Mouse (Mus musculus) urinary bladder, postnatal 36 days (tissue): Measurements from ENCODE around the gene Rxra.

ENCODE experiments used
- DNase-seq, 2 experiments: peaks; one replicate each; pipeline ENCODE4 v3.0.0; 2022; ENCODE audit warnings: low spot score in 2 of 2, mixed read lengths in 1 of 2

Gene Rxra

DNA sequence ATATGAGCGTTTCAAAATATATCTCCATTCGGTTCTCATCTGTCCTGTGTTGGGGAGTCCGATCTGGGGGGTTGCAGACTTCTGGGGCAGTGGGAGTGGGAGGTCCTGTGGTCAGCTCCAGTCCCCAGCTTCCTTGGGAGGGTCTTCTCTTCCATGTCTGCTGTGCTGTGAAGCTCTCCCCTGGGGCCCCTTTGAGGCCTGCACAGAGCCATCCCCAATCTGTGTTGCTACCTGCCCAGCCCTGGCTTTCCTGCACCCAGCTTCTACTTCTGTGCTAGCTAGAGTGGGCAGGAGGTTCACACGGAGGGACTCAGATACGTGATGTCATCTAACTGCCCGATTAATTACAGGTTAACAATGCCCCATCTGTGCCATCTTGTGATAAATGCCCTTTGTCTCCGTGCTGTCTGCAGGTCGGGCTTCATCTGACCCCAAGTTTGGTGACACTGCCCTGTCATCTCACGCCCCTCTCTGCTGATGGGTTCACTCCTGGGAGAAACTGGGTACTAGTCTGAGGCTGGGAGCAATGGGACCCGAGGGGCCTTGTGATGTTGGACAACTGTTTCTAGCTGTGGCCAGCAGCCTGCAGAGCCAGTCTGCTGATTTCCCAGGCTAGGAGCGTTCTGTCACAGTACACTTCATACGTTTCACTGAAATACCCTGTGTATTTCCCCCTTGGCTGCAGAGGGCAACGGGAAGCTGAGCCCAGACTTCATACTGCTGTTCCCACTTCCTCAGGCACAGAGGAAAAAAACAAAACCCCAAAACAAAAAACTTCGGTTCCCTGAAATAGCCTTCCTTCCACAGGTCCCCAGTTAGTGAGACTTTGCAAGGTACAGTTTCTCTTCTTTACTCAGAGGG, 86.9 kb downstream of the Rxra start:
- DNase-seq, result no peak

DNA sequence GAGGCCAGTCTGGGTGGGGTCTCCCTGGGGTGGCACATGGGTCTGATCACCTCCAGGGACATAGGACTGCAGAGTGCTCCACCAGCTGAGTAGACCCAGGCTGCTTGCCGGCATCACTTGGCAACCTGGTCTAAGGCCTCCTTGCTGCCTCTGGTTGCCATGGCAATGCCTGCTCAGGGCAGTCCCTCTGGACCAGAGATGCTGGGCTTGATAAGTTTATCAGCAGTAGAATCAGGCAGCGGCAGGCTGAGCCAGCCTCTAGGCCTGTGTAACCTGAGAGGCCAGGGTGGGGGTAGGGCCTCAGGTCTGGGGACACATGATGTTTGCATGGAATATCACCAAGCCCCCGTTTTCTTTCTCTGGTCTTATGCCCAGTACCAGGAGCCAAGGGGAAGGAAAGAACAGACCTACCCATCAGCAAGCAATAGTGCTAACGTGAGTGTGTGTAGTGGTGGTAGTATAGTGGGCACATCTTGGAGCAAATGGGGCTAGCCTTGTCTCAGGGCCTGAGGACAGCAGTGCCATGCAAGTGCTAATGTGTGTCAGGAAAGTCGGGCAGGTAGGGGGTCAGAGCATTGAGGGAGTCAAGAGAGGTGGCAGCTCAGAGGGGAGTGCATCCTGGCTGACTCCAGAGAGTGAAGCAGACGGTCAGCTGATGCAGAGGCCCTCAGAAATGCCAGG, 88.2 kb downstream of the Rxra start:
- peak; percentile 71 to 81 for DNase-seq

DNA sequence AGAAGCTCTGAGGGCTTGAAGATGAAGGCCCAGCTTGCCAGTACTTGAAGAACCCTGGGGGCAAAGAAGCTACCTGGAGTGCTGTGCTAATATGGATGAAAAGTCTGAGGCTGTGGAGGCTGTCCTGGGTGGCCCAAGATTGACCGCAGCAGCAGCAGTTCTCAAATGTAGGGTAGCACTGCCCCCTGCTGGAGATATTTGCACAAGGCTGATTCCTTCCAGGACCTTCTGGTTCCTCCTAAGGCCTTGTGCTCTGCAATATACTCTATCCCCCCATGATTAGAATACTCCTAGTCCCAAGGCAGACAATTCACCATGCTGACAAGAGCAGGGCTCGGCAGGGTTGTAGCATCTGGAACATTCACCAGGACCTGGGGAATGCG, 88.7 kb downstream of the Rxra start:
- peak; percentile 88 to 89 for DNase-seq

DNA sequence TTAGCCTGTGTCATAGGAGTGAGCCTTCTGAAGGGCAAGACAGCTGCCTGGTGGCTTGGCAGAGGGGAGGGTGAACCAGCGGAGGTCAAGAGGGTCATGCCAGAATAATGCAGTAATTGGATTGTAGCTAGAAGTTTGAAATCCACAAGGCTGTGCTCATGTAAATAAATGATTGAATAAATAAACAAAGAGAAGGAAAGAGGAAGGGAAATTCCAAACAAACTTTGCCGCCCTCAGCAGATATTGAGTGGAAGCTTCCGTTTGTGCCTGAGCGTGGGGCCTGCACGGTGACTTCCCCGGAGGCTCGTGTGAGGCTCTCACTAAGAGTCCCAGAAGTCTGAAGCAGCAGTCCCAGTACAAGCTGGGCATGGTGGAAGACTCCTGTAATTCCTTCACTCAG, 91.5 kb downstream of the Rxra start:
- peak in 1 of 2 experiments; percentile 1 for DNase-seq

DNA sequence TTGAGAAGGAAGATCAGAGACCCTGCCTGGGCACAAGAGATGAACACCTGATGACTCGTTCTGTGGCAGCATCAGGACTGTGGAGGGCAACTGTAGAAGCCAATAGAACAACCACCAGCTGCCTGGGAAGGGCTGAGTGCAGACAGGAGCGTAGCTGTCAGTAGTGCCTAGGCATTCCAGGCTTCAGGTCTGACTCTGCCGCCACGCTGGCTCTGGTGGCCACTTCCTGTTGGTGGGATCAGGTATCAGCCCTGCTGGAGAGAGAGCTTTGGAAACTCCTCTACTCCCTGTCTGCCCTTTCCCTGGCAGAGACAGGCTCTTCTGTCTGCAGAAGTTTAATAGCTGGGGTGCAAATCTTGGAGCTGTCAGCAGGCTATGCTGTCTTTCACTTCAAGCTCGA, 93.5 kb downstream of the Rxra start:
- DNase-seq, result peak in 1 of 2 experiments; percentile 0

DNA sequence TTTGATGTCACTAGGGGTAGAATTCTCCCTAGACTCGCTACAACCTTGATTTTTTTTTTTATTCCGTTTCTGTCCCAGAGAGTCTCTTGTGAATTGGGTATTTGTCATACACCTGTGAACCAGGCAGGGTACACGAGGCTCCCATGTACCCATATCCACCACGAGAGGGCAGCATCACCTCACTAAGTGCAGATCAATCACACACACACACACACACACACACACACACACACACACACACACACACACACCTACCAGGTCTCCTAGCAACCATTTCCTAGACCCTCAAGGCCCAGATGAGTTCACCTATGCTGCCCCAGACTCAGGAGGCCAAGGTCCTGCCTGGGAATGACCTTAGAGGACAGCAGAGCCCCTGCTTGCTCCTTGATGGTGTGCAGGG, 94.0 kb downstream of the Rxra start:
- peak in 1 of 2 experiments; percentile 64 for DNase-seq

DNA sequence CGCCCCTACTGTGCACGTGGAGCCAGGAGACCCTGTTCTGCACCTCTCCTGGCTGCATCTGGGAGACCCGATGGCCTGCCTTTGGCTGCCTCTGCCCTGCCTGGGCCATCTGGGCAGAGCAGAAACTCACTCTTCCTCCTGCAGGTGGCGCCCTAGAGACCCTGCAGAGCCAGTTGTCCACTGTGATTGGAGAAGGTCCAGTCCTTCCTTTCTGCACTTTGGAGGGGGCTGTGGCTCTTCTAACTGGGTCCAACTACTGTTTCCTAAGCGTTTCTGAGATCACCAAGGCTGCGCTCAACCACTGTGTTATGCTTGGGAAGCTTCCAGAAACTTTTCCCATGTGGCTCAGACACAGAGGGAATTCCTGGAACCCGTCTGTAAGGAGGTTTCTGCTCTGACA, 95.7 kb downstream of the Rxra start:
- DNase-seq, result peak; percentile 79 to 84

DNA sequence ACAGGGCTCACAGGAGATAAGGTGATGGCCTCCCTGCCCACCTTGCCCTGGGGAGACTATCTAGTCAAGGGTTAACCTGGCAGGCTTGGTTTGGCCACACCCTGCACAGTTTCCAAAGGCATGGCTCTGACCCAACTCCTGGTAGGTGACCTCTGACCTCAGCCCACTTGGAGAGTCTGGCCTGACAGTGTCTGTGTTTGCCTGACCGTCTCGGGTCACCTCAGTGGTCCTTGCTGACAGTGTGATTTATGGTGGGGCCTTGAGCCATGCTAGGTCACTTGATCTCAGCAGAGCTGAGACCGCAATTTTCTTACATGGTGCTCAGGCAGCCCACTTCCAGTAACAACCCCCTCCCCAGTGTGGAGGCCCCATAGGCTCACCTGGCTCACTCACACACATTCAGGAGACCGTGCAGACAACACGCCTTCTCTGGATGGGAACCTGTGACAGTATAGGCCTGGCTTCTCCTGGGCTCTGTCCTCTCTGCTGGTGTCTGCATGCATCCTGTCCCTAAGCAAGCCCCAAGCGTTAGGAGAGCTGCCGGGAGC, 96.7 kb downstream of the Rxra start:
- no peak for DNase-seq

DNA sequence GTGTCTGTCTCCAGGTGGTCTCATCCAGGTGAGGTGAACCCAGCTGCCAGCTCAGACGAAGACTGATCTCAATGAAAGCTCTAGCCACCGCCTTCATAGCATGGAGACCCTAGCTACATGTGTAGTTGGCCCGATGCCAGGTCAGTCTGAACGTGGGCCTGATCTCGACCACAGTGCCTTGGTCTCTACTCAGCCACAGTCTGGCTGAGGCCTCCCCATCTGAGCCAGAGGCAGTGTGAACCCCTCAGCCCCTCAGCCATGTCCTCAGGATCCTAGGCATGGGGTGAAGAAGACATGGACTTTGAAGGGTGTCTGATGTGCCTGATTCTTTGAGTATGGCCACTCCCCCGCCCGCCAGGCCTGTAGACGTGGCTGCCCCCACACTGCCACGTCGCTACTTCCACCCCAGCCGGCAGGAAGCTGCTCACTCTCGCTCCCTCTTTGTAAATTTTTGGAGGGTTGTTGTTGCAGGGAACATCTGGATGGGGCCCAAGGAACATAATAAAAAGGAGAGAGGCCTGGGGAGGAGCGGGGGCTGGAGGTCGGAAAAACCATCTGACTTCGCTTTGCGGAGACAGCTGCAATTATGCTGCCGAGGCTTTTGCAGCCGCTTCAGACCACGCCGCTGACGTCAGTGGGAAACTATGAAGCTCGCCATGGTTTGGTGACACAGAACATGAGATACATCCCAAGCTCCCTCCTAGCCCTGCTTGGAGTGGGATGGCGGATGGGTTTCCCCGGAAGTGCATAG, 97.9 kb downstream of the Rxra start:
- peak in 1 of 2 experiments; percentile 68 for DNase-seq

DNA sequence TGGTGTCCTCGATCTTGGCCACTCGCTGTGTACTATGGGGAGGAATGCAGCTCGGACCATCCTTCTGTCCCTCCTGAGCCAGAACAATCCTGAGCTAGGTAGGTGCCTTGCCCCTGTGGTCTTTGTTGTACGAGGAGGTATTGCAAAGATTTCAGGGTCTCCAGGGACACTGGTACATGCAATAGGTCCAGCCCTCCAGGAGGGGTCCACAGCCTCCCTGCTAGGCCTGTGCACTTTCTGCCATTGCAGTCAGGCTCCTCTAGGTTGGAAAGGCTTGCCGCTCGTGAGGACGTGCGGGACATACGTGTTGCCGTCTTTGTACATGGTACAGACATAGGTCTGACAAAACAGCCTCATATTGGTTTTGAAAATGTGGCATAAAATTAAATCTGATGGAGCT, 98.8 kb downstream of the Rxra start:
- no peak for DNase-seq

DNA sequence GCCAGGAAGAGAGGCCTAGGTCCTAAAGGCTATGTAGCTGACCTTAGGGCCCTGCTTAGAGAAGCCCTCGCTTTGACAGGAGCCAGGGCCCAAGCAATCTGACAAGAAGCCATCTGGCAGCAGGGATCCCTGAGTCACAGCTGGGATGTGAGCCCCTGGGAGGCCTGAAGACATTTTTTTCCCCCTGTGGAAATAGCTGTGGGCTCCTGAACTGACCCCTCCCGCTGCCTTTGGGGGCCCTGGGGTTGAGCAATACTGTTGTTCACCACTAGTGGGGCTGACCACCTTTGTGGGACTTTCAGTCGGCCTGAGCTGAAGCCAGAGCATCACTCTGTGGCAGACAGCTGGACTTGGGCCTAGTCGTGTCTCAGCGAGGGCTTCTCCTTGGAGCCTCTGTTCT, 99.4 kb downstream of the Rxra start:
- no peak for DNase-seq

DNA sequence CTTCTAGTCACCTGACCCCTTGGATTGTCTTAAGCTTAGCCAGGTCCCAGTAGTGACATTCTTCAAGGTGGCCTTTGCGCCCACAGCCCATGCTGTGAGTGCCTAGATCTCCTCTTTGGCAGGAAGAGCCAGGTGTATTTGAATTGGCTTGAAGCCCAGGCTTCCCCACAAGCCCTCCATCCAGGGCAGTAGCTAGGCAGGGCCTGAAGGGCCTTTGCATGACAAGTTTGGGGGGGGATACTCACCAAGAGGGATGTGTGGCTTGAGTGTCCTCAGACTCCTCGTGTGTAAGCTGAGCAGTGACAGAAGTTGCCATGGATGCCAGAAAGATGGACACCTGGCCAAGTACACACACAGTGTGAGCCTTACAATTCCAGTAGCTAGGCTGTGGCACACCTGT, 101.5 kb downstream of the Rxra start:
- DNase-seq, result no peak

DNA sequence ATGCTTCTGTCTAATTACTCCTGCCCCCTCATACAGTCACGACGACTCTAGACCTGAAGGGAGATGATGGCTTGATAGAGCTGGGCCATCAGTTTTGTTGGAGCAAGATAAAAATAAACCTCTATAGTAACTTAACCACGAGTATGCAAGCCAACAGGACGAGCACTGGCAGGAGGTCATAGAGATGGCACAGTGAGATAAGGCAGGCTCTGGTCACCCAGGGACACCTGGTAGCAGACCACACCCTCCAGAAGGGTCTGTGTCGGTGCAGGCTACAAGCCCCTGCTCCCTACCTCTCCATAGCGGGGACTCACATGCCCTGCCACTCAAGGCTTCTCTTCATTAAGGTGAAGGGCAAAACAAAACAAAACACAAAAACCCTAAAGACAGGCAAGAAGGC, 102.0 kb downstream of the Rxra start:
- DNase-seq, result no peak

DNA sequence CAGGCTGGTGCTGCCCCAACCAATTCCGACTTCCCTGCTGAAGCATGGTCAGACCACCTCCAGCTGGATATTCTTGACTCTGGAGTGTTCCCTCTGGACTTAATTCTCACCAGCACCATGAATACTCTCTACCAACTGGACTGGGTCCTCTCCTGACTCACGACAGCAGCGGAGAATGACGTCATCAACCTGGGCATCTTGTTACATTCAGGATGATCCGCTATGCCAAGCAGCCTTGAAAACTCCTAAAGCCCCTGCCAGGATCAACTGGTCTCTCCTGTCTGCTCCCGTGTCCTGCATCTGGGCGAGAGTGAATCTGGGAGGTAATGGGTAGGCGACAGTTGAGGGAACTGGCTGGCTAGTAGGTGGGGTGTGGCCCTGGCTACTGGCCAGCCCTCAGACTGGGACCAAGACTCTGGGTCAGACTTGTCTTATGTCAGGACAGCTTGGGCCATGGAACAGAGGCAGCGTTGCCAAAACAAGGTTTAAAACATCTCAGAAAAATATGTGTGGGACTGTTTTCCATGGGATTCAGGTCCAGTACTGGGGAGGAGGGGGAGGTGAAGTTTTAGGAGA, 103.1 kb downstream of the Rxra start:
- peak in 1 of 2 experiments; percentile 52 for DNase-seq

DNA sequence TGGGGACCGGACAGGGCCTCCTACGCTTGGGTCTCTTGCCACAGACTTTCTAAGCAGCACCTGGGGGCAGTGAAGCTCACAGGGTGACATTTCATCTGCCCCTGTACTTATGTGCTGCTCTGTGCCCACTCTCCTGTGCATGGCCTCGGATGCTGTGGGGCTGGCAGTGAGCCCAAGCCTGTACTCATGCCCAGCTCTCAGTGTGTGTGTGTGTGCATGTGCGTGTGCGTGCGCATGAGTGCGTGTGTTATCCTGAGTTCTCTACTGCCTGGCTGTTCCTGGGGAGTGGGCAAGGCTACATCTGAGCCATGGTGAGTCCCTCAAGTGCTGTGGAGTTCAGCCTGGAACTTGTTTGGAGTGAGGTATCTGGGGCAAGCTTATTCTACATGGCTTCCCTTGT, 103.9 kb downstream of the Rxra start:
- DNase-seq, result no peak

DNA sequence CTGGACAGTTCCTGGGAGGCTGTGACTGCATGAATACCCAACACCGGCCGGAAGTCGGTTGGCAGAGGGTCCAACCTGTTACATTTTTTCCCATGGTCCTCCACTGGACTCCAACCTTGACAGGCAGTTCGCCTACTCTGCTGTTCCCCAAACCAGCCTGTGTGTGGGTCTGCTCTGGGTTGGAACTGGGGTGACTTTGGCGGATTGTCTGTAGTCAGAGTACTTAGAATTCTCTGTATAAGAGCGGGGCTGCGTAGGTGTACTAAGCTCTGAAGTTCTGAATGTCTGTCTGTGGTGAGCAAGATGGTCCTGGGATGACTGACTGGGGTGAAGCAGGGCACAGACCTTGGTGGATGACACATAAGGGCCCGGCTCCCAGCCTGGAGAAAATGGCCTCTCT, 109.1 kb downstream of the Rxra start:
- DNase-seq, result no peak

DNA sequence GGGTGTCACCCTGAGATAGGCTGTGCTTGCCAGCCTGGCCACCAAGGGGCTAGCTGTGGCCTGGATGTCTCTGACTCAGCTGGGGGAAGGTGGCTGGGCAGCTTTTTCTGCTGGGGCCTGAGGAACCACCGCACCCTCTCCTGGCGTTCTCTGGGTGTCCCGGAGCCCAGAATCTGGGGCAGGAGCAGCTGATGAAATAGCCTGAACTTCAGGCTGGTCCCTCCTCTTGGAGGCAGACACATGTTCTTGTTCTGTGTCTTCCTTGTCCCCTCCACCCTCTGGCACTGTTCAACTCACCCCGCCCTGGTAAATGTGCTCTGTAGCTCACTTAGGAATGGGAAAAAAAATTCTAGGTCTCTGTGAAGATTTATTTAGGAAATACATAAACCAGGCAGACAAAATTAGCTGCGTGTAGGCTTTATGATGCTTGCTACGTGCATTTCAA, 109.8 kb downstream of the Rxra start:
- peak in 1 of 2 experiments; percentile 65 for DNase-seq

DNA sequence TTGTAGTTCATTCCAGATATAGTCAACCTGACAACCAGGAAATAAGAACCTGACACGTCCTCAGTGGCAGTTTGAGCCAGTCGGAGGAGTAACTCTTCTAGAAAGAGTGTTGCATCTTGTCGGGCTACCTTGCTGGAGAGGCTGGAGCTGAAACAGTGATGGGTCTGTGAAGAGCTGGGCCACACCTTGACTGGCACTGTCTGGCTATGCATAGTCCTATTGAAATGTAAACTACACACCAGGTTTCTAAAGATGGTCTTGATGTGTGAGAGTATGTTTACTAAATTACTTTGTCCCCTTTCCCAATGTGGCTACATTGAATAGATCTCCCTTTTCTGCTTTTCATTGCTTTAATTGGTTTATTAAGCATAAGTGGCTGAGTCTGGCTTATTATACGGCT, 115.3 kb downstream of the Rxra start:
- DNase-seq, result no peak

DNA sequence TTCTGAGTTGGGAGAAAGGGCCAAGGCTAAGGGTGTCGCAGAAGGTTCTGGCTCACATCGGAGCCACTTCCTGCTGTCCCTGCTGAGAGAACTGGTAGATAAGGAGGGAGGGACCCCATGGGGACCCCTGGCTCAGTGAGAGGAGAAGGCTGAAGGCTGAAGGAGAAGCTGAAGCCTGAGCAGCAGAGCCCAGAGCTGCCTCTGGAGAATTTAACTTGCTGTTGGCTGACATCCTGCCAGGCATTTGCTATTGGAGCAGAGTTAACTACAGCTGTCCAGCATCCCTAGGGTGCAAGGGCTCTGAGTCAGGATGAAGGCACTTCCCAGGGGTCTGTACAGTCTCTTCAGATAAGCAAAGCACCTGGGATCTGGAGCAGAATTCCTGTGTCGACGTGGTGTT, 122.8 kb downstream of the Rxra start:
- DNase-seq, result no peak

DNA sequence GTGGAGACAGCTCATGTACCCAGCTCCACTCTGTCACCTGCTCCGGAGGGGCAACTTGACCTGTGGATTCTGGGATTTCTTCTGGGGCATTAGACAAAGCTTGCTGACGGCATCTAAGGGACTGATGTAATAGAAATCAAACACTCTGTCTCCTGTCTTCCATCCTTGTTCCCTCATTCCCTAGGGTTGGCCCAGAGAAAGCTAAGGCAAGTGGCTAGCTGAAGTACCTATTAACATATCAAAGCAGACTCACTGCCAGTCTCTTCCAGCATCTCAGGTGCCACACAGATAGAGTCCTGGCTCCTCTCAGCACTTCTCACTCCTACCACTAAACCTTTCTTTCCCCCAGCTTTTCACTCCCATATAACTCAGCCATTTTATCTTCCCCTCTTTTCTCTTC, 124.8 kb downstream of the Rxra start:
- no peak for DNase-seq

DNA sequence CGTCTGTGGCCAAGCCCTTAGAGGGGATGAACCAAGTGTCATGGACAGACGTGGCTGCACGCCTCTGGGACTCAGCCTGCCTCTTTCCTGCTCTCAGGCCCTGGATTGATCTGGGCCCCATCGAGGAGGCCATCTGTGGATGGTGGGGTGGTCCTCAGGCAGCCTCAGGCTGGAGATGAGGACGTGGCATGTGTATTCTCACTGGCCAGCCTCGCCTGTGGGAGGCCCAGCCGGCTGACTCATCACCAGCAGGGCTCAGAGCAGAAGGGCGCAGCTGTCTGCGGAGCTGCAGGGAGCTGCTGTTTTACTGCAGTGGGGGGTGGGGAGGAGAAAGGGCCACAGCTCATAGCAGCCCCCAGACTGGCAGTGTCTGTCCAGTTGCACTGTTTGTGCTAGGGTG, 126.3 kb downstream of the Rxra start:
- DNase-seq, result peak; percentile 36 to 59

DNA sequence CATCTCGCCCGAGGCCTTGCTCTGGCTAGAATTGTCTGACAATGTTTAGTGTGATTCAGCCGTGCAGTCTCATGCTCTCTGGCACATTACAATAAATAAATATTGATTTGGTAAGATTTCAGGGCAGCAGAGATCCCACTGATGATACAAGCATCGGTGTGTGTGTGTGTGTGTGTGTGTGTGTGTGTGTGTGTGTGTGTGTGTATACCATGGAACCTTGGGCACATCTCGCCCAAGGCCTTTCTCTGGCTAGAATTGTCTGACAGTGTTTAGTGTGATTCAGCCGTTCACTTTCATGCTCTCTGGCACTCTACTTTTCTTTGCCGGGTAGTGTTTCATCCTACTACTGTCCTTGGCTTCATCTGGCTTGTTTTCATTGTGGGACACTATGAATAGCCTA, 130.5 kb downstream of the Rxra start:
- DNase-seq, result no peak
